Mouse (Mus musculus) embryo, embryonic 11.5 days (tissue): ENCODE measurements at regions not wholly inside any gene's neighbourhood (a gene's known extent, or its start where the extent isn't known, plus 50 kb on each side); places are given as distances from the start of the nearest gene placed in this dataset.

Experiments
- DNase-seq: peaks from one replicate; pipeline ENCODE4 v3.0.0-alpha.2; 2012; ENCODE audit warnings: low read depth, low spot score

DNA sequence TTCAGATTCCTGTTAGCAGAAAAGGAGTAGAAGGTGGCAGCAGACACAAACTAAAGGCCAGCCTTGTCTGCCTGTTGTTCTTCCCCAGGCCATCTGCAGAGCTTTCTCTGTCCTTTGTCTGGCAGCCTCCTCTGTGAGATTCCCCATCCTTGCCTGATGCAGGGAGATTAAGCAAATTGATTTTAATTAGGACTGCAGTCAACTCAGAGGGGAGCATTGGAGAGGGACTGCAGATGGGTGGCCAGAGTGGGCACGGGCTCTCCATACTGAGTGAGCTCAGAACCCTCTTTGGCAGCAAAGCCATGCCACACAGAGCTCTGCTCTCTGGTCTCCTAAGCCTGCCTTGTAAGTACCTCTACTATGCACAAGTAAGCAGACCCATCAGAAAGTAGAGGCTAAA lies 158.5 kb downstream of the Maf start:
- no peak for DNase-seq

DNA sequence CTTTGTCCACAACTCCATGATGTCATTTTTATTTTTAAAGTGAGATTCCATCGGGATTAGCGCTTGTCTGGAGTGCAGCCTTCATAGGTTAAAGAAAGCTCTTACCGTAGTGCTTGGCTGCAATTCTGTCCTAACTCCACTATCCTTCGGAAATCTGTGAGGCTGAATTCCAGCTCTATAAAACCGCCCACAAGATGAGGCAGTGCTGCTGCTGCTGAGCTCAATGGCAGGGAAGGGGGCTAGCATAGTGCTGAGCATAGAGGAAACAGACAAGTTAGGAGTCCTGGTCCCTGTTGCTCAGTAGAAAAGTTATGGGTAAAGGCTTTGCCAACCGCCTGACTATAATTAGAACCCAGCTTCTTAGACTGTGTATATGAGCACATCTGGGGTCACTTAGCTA lies 163.5 kb downstream of the Maf start:
- no peak for DNase-seq

DNA sequence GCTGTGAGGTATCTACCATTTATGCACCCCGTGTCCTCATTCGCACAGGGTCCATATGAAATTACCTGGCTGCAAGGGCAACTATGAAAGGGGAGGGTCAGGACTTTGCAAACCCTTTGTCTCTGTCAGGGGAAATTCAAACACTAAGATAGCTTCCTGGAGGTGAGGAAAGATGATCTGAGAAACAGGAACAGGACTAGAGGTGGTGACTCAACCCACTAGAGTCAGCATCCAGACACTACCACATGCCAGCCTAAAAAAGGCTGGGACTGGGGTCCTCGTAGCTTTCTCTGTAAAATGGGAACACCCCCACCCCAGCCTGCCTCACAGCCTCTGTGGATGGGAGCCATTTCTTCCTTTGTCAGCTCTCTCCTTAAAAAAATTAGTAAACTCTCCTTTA lies 164.7 kb downstream of the Maf start:
- DNase-seq = no peak

DNA sequence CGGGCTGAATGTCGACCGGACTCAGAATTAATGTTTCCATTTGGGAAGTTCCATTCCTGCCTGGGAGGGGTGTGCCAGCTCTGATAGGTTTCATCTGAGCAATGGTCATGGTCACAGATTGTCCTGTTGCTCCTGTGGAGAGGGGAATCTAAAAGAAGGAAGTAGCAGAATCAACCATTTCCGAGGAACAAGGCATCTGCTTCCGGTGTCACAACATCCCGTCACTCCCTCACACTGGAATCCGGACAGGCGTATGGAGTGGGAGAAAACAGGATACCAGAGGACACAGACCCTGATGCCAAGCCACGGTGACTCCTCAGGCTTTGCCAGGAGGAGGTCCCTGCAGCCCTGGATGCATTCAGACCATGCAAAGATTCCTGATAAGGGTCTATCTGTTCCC lies 168.0 kb downstream of the Maf start:
- no peak for DNase-seq

DNA sequence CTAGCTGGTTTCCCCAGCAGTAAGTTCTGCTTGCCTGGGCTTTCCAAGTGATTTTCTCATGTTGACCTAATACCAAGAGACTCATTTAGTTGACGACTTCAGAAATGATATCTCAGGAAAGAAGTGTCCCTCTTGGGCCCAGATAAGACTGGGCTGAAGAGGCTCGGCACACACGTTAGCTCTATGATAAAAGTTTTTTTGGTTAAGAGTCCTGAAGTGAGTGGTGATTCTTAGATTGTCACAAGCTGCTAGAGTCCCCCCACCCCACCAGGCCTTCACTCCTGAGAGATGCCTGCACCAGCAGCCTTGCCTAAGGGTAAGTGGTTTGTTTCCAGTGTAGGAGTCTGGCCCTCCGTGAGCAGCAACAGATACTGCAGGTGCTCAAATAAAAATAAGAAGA lies 169.4 kb downstream of the Maf start:
- DNase-seq = no peak

DNA sequence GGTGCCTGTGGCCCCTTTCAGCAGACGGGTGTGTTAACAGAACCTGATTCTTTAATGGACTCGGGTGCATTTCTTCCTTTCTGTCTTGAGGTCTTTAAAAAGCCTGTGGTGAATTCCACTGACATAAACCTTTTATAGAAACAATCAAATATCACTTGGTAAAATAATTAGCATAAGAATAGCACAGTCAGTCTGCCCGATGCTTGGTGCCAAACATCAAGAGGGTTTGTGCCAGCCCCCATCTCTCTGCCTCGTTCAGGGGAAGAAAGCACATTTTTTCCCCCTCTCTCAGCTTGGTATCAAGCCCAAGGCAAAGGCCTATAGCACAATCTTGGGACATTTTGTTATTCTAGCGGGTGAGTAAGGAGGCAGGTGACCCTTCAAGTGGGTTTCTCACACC lies 169.8 kb downstream of the Maf start:
- DNase-seq = no peak

DNA sequence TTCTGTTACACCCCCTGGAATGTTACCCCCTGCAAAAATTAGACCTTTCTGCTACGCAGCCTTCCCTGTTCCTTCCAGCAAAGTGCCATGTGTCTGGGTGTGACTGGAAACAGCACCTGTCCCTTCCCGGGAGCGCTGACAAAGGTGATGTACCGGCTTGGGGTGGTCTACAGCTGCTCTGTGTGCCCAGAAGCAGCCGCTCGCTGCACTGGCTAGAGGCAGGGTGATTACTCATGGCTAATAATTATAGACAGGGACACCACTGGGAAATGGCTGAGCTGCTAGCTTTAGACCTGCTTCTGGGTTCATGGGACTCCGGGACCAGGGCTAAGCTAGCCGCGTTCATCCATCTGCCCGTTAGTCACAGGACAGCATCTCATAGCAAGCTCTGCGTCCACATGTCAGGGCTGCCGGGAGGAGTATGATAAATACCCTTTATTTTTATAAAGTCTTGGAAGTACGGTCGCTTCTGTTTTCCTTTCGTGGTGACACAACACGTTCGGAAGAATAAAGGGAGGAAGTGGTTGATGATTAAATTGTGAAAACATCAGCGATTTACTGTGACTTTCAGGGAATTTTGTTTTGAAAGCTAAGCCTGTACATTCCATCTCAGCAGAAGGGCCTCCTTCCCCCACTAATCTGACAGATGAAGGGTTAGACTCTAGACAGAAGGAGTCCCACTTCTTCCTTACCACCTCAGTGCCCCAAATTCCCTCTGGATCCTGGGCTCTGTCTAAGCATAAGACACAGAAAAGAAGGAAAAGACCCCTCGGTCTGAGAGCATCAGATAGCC lies 170.8 kb downstream of the Maf start:
- no peak for DNase-seq

DNA sequence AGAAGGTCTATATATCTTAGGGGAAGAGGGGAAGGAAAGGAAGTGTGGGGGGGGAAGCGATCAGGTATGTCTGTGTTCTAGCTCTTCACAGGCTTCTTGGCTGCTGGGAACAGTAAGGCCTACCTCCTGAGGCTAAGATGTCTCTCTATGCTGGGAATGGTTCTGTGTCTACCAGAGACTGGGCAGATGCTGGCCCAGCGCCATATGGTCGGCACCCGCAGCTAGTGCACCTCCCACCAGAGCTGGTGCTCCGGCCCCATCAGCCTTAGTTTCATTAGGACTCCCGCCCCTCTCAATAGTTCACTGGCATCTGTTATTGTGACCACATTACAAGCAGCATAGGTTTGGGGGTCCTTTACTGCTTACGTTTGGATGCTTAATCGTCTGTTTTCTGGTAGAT lies 171.6 kb downstream of the Maf start:
- DNase-seq = no peak

DNA sequence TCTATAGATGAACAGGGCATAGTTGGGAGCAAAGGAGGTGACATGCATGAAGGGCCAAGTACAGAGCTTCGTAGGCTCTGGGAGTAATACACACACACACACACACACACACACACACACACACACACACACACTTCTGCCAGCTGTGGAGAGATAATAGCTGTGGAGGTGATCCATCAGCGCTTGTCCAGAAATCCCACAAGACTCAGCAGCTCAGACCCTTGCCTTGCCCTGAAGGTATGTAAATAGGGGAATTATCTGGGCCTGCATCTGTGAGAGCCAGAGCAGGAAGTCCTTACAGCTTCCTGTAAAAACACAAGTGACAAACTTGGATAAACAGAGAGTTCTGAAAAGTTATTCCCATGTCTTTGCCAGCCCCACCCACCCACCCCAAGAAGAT lies 173.6 kb downstream of the Maf start:
- DNase-seq = no peak

DNA sequence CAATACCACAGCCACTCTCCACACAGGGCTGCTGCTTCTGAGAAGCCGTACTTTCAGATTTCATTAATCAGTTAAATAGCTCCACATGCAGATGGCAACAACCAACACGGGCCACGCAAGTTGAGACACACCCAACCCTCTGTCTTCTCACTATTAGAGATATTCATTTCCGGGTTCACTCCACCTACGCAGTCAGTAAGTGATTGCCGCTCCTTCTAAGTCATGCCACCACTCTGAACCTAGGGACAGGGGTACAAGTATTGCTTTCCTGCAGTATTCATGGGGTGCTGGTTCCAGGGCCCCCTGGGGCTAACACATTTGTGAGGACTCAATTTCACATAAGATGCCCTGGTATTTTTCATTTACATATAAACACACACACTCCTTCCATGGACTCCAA lies 176.3 kb downstream of the Maf start:
- no peak for DNase-seq

DNA sequence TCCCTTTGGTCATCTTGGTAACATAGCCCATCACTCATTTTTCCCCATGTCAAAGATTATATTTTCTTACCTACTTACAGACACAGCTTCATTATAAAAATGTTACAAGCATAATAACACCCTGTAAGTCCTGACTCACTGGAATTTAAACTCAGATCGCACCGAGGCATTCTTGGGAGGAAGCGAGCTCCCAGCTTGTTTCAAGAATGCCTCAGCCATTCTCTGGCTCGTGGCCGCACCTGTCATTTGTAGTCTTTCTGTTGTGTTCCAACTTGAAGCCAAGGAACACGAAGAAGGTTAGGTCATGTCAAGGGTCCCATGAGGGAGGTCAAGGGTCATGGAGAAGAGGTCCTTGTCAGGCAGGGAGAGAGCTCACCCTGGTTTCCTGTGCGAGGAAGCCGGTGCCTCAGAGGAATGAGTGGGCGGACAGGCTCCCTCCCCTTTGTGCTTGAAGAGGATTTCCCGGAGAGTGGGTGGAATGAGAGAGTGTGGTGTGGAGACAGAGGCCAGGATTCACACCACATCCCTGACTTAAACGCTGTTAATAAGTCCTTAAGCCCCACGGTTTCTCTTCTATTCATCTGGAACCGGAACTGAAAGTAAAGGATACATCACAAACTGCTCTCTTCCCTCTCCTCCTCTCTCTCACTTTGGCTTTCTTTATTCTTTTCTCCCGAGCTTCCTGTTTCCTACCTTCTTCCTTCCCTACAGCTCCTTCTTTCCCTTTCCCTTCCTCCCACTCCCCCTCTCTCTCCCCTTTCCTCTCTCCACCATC lies 177.8 kb downstream of the Maf start:
- no peak for DNase-seq

DNA sequence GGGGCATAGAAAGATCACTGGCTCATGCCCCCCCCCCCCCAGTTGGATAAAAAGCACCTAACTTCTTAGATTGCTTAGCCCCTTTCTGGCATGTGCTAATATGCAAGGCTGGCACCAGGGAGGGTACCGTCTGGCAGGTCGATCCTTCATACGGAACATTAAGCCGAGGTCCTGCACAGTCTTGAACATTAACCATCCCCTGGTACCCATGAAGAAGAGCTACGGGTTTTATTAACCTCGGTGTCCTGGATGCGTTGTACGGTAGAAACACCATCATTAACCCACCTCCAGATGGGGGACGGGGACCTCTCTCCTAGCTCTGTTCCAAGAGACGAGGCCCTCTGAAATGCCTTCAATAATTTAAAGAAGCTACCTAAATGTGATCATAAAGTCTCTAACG lies 178.7 kb downstream of the Maf start:
- no peak for DNase-seq

DNA sequence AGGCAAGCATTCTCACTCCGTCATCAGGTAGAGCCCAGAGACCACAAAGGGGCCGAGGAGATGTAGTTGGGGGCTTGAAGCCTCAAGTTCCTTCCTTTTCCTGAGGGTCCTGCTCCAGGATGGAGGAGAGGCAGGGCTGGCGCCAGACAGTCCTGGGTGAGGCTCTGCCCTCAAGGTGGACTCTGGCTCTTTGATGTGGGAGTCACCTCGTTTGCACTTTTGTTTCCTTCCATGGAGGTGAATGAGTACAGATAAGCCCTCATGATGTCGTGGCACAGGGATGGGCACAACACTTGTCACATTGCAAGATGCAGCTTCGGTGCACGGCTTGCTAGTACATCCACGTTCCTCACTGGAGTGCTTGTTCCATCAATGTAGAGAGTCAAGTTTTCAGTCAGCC lies 182.4 kb downstream of the Maf start:
- DNase-seq = no peak

DNA sequence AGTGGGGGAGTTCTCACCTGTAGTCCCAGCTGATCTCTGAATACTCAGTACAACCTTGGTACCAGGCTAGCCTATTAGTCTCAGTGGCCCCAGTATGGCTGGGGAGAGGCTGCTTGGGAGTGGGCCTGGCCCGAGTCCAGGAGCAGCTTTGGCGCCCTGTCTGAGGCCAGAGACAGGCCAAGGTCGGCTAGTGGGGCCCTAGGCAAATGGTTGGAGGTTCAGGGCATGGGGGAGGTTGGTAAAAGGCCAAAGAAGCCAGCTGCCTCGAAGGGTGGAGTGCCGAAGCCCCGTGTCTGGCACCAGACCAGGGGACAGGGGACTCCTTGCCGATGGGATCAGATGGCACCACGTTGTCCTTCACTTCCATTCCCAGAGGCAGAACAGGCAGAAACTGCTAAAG lies 182.9 kb downstream of the Maf start:
- DNase-seq = no peak

DNA sequence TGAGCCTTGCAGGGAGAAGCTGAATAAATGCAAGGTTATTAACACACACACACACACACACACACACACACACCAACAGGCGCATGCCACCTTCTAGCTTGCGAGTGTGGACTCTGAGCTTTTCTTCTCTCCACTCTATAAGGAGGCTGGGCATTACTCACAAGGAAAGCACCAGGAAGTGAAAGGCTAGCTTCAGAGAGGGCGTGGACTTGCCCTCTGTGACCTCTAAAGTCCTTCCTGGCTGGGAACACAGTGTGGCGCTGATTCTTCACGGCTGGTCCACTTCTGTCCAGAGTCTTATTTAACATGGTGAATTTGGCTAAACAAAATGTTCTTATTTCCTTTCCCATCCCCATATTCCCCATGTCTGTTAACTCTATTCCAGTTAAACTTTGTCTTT lies 185.1 kb downstream of the Maf start:
- DNase-seq = no peak

DNA sequence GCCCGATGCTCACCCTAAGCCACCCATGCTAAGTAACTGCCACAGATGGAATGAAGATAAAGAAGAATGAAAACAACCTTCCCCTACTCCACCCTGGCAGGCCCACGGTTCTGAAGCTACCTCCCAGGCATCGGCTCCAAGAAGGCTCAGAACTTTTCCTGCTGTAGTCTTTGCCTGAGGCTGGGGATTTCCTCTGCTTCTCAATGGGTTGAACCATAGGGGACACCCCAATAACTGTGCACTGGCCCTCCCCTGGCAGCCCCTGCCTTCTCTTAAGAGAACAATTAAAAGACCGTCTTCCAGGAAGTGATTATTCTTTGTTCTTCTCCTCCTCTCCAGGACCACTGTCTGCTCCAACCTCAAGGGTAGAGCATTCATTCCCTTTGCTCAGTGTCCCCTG lies 191.9 kb downstream of the Maf start:
- no peak for DNase-seq

DNA sequence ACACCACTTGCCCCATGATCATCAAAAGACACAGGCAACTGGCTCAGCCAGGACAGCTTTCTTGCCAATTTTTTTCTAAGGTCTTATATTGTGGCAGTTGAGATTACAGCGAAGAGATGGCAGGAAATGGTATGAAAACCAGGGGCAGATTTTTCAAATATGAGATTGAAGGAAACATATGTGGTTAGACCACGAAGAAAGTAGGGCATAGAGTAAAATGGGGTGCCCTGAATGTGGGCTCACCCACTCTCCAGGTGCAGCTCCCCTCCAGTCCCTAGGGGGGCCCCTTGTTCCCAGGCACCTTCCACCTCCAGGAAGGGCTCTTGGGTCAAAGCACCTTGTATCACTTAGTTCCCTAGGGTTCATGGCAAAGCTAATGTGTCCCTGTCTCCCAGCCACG lies 193.1 kb downstream of the Maf start:
- no peak for DNase-seq

DNA sequence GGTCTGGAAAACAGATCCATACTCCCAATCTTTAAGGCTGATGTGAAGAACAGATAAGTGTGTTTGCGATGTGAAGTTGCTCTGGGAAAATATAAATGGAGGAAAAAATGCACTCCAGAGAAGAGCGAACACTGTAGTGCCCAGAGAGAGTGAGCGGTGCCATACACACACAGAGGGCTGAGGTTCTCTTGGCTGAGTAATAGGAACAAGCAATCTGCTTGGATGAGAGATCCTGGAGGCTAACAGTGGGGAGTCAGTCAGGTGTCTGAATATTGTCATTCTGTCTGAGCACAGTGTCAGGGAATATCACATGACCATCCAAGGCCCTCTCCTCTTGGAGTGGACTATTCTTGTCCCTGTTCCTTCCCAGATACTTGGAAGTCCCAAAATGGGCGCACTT lies 200.4 kb downstream of the Maf start:
- no peak for DNase-seq

DNA sequence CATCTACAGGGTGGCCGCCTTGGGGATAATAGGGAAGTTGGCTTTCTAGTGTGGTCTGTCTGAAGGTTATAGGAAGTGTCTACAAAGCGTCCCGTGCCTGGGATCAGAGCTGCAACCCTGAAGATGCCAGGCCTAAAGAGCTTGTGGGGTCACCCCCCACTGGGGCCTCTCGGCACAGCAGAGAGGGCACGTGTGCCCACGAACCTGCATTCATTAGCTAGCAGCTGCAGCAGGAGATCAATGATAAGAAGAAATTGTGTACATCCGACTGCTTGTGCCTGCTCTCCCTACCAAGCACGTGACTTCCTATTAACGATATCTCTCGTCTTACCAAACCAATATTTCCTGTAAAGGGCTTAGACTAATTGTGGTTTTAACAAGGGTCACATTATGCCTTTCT lies 200.9 kb downstream of the Maf start:
- DNase-seq = no peak

DNA sequence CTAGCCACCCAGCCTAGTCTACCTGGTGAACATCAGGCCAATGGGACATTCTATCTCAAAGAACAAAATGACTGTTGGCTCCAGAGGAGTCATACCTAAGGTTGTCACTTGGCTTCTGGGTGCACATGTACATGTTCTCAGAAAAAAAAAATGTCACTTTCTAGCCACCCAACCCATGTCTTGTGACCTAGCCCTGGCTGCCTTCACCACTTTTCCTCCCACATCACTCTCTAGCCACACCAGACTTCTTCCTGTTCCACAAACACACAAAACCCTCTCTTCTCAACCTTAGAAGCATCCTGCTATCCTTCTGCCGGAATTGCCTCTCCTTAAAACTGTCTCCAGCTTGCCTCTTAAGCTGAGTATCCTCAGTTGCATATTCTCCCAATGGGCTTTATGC lies 211.6 kb downstream of the Maf start:
- no peak for DNase-seq

DNA sequence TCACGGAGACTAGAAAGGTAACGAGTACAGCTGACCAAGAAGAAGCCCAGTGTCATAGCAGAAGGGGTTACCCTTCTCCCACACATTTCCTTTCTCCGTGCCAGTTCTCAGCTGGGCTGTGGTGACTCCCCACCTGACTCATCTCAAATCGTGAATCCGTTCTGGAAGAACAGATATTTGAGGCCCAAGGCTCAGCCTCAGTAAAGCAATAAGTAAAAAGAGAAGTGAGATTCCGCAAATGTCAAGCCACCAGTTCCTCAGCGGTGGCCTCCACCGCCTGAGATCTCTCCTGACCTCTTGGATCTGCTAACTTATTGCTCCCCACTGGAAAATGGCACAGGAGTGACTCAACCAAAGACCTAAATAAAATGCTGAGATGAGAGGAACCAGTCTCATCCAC lies 213.2 kb downstream of the Maf start:
- DNase-seq = no peak

DNA sequence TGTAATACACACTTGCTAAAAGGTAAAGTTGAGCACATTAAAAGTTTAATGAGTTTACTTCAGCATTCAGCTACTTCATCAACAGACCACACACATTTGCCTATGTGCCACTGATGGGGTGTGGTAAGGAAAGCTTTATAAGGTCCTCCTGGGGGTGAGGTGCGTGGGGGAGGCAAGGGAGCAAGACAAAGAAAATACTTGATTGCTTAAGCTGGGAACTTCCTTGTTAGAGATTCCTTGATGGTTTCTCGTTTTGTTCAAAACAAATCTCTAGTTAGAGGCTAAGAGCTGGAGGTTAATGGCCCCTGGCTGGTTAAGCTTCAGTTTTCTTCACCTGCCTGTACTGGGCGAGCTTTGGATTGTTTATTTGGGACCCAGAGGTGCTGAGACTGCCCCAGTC lies 220.7 kb downstream of the Maf start:
- DNase-seq = no peak

DNA sequence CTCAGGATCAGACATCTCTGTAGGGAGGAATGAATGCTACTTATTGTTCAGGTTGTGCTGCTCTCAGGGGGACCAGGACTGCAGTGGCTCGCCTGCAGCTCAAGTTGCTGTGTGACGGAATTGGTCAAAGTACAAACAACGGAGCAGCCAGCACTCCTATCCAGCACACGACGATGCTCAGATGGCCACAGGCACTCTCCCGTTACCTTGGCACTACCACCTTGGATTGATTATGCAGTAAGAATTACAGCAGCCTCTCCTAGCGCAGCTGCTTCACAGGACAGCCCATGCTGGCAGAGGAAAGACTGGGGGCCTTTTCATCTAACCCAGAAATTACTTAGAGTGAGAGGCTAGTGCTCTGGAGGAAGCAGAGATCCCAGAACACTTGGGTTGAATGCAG lies 226.5 kb downstream of the Maf start:
- no peak for DNase-seq
